Mouse (Mus musculus) stomach, postnatal 0 days (tissue): Measurements from ENCODE around the gene Cntnap5b.

Experiments
- CTCF ChIP-seq: IDR thresholded peaks from 2 replicates; pipeline ENCODE4 v1.5.1; 2016; ENCODE audit warnings: antibody characterized with exemption, low read depth, mild to moderate bottlenecking, moderate library complexity
- EP300 ChIP-seq: optimal IDR thresholded peaks from 2 replicates; pipeline ENCODE3; 2016; ENCODE audit warnings: antibody characterized with exemption

DNA sequence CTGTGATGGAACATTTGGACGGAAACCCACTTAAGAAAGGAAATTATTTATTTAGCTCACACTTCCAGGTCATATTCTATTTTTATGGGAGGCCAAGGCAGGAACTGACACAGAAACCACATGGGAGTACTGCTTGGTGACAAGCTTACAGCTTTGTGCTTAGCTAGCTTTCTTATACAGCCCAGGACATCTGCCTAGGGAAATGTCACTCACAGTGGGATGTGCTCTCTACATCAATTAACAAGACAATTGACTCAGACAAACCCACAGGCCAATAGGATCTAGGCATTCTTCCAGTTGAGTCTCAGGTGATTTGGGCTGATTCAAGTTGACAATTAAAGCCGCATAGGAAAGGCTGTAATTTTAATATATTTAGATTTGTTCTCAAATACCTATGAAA is 135.2 kb downstream of the Cntnap5b start:
- no peak for TF ChIP-seq EP300
- TF ChIP-seq CTCF, result no peak
